Mouse (Mus musculus) CD4-positive, CD25-positive, alpha-beta regulatory T cell, adult 2 months (primary cell): ENCODE data around the gene Ccdc105.

Experiments used
- DNase-seq: peaks from one replicate; pipeline ENCODE4 v3.0.0-alpha.2; 2012; ENCODE audit warnings: low read depth, low spot score

Gene Ccdc105

DNA sequence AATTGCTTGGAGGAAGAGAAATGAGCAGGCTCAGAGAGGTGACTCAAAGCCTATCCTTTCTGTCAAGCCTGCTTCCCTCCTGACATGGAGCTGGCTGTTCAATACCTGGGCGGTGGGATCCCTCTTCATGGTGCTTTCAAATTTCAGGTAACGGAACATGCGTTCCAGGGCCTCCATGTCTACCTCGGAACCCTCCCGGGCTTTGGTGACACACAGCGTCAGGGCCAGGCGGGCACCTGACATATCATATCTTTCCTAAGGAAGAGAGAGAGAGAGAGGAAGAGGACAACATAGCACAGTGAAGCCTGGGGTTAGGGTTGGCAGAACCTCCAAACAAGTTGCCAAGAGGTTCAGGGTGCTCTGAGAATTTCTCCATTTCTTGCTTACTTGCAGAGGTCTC, 37.7 kb downstream of the Ccdc105 start:
- no peak for DNase-seq

DNA sequence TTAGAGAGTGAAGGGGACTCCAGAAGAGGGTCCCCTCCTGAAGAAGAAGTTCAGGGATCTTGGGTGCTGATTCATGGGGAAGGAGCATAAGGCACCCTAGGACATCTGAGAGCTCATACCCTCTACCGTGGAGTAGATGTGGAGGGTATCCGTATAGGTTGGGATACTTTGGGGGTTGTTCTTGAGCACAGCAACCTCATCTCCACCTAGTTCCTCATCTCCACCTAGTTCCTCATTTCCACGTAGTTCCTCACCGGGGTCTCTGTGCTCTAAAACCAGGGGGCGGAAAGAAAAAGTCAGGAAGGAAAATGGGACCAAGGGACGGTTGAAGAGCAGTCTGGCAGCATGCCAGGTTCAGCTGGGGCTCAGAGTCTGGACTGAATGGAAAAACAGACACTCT, 38.7 kb downstream of the Ccdc105 start:
- DNase-seq = no peak

DNA sequence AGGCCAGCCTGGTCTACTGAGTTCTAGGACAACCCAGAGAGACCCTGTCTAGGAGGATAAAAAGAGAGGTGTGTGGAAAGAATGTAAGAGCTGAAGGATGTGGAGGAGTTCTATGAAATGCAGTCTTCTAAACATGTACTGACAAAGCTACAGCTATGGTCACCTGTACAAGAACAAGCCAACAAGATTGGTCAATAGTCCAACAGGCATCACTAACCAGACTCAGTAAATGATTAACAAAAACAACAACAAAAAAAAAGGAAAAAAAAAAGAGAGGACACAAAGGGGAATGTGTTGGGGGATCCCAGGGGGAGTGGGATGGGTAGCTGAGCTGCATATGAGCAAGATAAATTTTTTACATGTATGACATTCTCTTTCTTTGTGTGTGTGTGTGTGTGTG, 42.2 kb downstream of the Ccdc105 start:
- no peak for DNase-seq

- DNase-seq = no peak
Observed at GRCm38 (mm10) chr10:78700881-78701280, 52.0 kb downstream of the Ccdc105 start.
